Mouse (Mus musculus) E14TG2a.4 (cell line): ENCODE measurements around the gene Adgrl3.

ENCODE experiments used
- H3K27me3 ChIP-seq: 2 replicates; pipeline ENCODE4 v1.6.1; 2014; ENCODE audit warnings: low read length, control low read depth; ENCODE audit not compliant: insufficient read depth
- H3K36me3 ChIP-seq: 2 replicates; pipeline ENCODE4 v1.6.1; 2014; ENCODE audit warnings: low read length, control low read depth; ENCODE audit not compliant: insufficient read depth
- H3K4me1 ChIP-seq: replicated peaks from 2 replicates; pipeline ENCODE4 v1.6.1; 2014; ENCODE audit warnings: low read depth, low read length, control low read depth
- H3K4me3 ChIP-seq: replicated peaks from 2 replicates; pipeline ENCODE4 v1.5.1; 2014; ENCODE audit warnings: mild to moderate bottlenecking, low read length
- H3K9me3 ChIP-seq: 2 replicates; pipeline ENCODE4 v1.6.1; 2014; ENCODE audit warnings: low read length, control low read depth
- CTCF ChIP-seq: conservative IDR thresholded peaks from 2 replicates; pipeline ENCODE4 v1.5.1; 2014; ENCODE audit warnings: low read length
- NANOG ChIP-seq: IDR thresholded peaks from 2 replicates; pipeline ENCODE4 v1.6.1; 2014; ENCODE audit warnings: borderline replicate concordance, low read length, mixed read lengths
- POU5F1 ChIP-seq: IDR thresholded peaks from 2 replicates; pipeline ENCODE4 v1.6.1; 2014; ENCODE audit warnings: low read length, borderline replicate concordance

Gene Adgrl3

DNA sequence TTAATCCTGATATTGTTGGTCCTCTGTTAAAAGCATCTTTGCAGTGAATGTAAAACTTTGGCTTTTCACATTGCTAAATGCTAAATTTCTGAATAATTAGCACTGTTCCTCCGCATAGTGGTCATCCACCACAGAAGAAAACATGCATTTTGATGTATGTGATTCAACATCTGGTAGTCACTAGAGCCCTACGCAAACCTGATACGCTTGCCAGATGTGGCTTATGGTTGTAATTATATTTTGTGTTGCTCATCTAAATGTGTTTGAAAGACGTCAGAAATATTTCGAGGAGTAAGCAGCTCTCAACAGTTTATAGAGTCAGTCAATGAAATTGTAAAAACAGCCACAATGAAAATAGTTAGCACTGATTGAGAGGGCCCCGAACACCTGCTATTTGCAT is 204.5 kb downstream of the Adgrl3 start:
- Histone ChIP-seq H3K9me3 (no peaks in the 10 kb centered on the region), H3K27me3 (no peaks in the 10 kb centered on the region), H3K4me1 (no peaks in the 10 kb centered on the region), H3K4me3 (no peak overlapping the region), H3K36me3 (no peaks in the 10 kb centered on the region)
- TF ChIP-seq POU5F1 (no peak), NANOG (no peak), CTCF (no peak)

DNA sequence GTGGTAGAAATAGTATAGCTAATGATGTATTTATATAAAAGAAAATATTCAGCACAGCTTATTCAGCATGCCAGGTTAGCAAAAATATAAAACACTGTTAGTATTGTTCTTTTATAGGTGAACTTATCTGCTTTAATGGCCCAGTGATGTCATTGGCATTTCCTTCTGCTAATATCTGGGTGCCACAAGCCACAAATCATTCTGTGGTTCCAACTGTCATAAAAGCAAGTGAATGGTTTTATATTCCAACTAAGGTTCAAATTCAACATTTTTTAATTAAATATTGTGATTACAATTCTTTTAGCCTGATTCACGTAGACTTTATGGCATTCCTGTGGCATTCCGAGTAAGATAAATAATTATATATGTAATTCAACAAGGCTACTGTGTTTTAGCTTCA is 205.5 kb downstream of the Adgrl3 start:
- H3K4me3 ChIP-seq: no peak overlapping the region
- H3K27me3 ChIP-seq: no peaks in the 10 kb centered on the region
- H3K9me3 ChIP-seq: no peaks in the 10 kb centered on the region
- H3K4me1 ChIP-seq: no peaks in the 10 kb centered on the region
- TF ChIP-seq POU5F1 (no peak), NANOG (no peak), CTCF (no peak)
- no peaks in the 10 kb centered on the region for H3K36me3 ChIP-seq

DNA sequence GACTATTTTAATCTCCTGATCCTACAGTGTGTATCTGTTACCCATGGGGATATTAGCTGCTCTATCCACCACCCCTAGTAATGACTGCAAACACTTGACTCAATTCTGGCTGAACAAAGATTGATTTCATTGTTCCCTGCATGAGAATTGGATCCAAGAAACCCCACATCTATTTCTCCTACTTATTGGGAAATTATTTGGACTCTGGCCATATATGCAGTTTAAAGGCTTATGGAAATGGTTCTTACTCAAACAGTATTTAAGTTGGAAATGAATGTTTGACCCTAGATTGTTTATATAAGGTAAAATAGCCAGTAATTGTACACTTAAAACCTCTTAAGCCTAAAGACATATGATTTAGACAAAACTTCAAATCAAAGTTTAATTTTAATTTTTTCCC is 207.3 kb downstream of the Adgrl3 start:
- no peak for TF ChIP-seq NANOG
- TF ChIP-seq POU5F1: no peak
- TF ChIP-seq CTCF: no peak
- H3K36me3 ChIP-seq: no peaks in the 10 kb centered on the region
- H3K4me1 ChIP-seq: no peaks in the 10 kb centered on the region
- H3K9me3 ChIP-seq: no peaks in the 10 kb centered on the region
- H3K4me3 ChIP-seq: no peak overlapping the region
- no peaks in the 10 kb centered on the region for H3K27me3 ChIP-seq

DNA sequence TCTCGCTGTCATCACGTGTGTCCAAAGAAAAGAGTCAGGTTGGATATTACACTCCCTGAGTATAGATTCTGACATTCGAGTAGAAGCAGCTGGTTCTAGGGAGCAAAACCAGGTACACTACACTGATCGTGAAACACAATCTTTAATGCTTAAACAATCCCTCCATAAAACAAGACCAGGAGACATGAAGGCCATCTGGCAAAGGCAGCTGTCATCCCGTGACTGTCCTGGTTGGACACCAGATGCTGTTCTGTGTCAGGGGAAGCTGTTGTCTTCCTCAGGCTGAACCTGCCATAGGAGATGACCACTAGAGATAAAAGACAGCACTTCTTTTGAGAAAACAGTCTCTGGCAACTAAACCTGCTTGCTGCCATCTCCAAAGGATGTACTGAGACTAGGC is 228.8 kb downstream of the Adgrl3 start:
- Histone ChIP-seq H3K36me3 (no peaks in the 10 kb centered on the region), H3K4me3 (no peak overlapping the region), H3K4me1 (no peaks in the 10 kb centered on the region), H3K27me3 (no peaks in the 10 kb centered on the region), H3K9me3 (no peaks in the 10 kb centered on the region)
- TF ChIP-seq CTCF (no peak), NANOG (no peak), POU5F1 (no peak)

DNA sequence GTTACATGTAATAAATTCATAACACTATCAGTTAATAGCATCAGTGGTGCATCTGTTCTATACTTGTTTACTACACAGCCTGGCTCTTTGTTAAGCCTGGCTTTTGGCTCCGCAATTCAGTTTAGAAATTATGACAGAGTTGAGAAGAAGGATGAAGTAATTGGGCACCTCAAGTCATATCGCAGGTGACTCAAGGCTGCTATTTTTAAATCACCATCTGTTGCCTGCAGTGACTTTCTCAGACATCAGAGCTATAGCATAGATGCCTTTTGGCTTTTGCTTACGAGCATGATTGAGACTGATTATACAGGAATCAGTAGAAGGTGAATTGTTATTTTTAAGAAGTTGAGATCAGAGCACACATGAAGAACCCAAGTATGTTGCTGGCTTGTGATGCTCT is 236.2 kb downstream of the Adgrl3 start:
- H3K4me3 ChIP-seq: no peak overlapping the region
- no peaks in the 10 kb centered on the region for H3K27me3 ChIP-seq
- H3K4me1 ChIP-seq: peaks cover 6% of the 10 kb centered on the region
- no peaks in the 10 kb centered on the region for H3K36me3 ChIP-seq
- TF ChIP-seq POU5F1 (no peak), CTCF (no peak), NANOG (no peak)
- H3K9me3 ChIP-seq: no peaks in the 10 kb centered on the region

DNA sequence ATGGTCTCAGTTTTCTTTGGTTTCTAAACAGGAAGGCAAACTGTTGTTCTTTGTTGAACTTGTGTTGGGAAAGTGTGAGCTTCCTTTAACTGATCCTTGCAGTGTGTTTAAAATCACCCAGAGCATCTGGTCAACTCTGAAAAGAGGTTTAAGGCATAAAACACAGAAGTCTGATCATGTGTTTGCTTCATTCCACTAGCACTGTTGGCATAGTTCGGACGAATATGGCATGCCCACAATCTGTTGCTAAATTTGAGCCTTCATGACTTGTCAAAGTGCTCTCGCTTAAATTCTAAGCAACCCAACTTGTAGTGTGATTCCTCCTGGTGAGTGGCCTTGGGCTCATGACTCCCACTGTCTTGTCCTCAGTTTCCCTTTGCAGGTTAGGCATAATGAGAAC is 249.8 kb downstream of the Adgrl3 start:
- no peaks in the 10 kb centered on the region for H3K9me3 ChIP-seq
- no peak overlapping the region for H3K4me3 ChIP-seq
- TF ChIP-seq CTCF: no peak
- TF ChIP-seq NANOG: no peak
- TF ChIP-seq POU5F1: no peak
- H3K27me3 ChIP-seq: no peaks in the 10 kb centered on the region
- no peaks in the 10 kb centered on the region for H3K36me3 ChIP-seq
- H3K4me1 ChIP-seq: peaks cover 14% of the 10 kb centered on the region

DNA sequence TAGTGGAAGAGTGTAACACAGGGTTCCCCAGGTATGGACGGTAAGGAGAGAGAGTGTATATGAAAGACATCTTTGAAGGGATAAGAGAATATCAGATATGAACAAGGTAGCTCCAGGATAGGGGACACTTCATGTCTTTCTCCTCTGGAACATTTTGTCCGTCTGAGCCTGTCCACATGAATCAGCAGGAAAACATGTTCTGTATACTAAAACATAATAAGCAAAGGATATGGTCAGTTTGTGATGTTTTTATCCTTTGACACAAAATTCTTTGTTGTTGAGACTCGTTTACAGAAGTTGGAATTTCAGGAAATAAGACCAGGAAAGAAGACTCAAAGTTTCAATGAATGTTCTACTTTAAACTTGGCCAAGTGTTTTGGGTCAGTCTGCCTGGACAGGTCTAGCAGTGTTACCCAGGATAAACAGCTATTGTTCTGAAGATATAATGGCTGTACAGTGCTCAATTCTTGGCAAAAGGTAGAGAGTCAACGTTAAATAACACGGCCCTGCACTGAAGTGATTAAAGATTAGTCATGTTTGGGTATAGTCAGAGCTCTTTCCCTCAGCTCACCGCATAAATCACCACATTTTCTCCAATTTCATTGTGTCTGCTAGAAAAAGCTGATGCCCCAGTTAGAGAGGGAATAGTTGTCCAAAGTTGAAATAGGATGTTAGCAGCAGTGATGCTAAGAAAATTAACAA is 255.6 kb downstream of the Adgrl3 start:
- Histone ChIP-seq H3K27me3 (no peaks in the 10 kb centered on the region), H3K9me3 (no peaks in the 10 kb centered on the region), H3K4me3 (no peak overlapping the region), H3K4me1 (no peaks in the 10 kb centered on the region; the same call in 1 of the 2 replicates), H3K36me3 (no peaks in the 10 kb centered on the region)
- TF ChIP-seq NANOG (no peak), CTCF (no peak), POU5F1 (no peak)

DNA sequence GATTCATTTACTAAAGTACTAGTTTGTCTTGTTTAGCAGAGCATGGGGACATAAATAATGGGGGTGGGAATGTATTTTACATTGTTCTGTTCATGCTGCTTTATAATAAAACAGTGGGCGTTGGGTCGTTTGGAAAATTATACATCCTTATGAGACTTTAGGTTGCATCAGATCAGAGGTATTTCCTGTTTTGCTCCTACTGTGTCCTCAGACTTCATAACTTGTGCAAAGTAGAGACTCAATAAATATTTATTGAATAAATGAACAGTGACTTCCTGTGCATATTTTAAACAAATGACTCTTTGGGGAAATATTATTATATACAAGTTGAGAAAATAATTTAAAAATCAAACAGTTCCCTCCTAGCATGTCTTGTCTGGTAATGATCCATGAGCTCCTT is 259.3 kb downstream of the Adgrl3 start:
- H3K9me3 ChIP-seq: no peaks in the 10 kb centered on the region
- H3K36me3 ChIP-seq: no peaks in the 10 kb centered on the region
- H3K4me1 ChIP-seq: no peaks in the 10 kb centered on the region; the same call in 1 of the 2 replicates
- no peak overlapping the region for H3K4me3 ChIP-seq
- H3K27me3 ChIP-seq: no peaks in the 10 kb centered on the region
- TF ChIP-seq NANOG (no peak), CTCF (no peak), POU5F1 (no peak)

DNA sequence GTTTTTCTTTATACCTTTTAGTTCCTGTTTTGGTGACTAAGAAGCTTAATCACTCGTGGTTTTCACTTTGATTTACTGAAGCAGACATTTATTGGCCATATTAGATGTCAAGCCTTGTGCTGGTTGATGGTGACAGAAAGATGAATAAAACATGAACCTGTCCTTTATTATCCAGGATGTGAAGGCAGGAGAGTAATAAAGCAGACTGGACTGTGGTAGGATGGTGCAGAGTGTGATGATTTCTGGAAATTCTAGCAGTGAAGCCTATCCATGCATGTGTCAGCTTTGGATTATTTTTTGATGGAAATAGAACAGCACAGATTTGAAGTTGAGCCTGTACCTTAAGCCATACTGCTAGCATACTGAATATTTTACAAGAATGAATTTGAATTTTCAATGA is 265.7 kb downstream of the Adgrl3 start:
- H3K36me3 ChIP-seq: no peaks in the 10 kb centered on the region
- no peak overlapping the region for H3K4me3 ChIP-seq
- no peaks in the 10 kb centered on the region for H3K9me3 ChIP-seq
- TF ChIP-seq NANOG: no peak
- TF ChIP-seq POU5F1: no peak
- no peak for TF ChIP-seq CTCF
- no peaks in the 10 kb centered on the region for H3K4me1 ChIP-seq
- no peaks in the 10 kb centered on the region for H3K27me3 ChIP-seq
